34 mouse cellular contexts compared by ENCODE assay signal in the genomic region with DNA sequence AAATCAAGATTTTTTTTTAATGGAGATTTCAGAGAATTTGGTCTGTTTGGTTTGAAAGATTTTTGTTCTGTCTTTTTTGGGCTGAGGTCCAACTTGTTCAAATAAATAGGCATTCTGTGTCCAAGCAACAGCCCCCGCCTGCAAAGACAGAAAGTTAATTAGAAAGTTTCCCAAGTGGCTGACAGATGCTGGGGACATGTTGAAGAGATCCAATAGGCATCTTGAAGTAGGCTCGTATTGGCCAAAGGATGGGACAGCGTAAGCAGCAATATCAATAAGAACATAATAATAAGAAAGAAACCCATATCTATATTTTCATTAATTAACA. TPM values are rescaled to one million over a fixed set of nuclear protein-coding genes. Genes with fewer than 3 reads are reported as not detected.
DNase-seq lines count a peak whose midpoint lies in the region; ATAC-seq and TF ChIP-seq lines count a peak whose summit lies in the region.
"Had no signal": no experiment of that assay in that cellular context is flagged by ENCODE, and none has a peak within 500 bp of the region (broad histone marks: within the 10 kb centered on the region; RNA-seq: fewer than 3 reads in every experiment).

No protein-coding gene starts in this region.

- no peaks in the 10 kb centered on the region for H3K9me3 ChIP-seq in hindbrain, postnatal 0 days (ENCODE audit: low read length)
- H3K9me3 ChIP-seq in hindbrain, embryonic 12.5 days (replicated peaks), result no peaks in the 10 kb centered on the region
- H3K9me3 ChIP-seq in midbrain, embryonic 10.5 days (replicated peaks), result peaks cover 5% of the 10 kb centered on the region; the same call in 1 of the 2 replicates
- H3K9me3 ChIP-seq in midbrain, embryonic 15.5 days, result no peaks in the 10 kb centered on the region
- H3K9me3 ChIP-seq: G1E; heart, embryonic 15.5 days; hindbrain, embryonic 15.5 days; neural tube, embryonic 15.5 days; stomach, embryonic 15.5 days had no signal

- no peaks in the 10 kb centered on the region for H3K27me3 ChIP-seq in hindbrain, postnatal 0 days (ENCODE audit: insufficient read depth, low read length)
- no peaks in the 10 kb centered on the region for H3K27me3 ChIP-seq in hindbrain, embryonic 12.5 days
- no peaks in the 10 kb centered on the region for H3K27me3 ChIP-seq in midbrain, embryonic 10.5 days (ENCODE audit: low read depth, poor library complexity, severe bottlenecking)
- H3K27me3 ChIP-seq in midbrain, embryonic 15.5 days (replicated peaks), result no peaks in the 10 kb centered on the region
- H3K27me3 ChIP-seq: embryonic facial prominence, embryonic 13.5 days; heart, embryonic 15.5 days; hindbrain, embryonic 15.5 days; kidney, embryonic 15.5 days; neural tube, embryonic 15.5 days; stomach, embryonic 15.5 days had no signal

- peaks cover 5% of the 10 kb centered on the region; the same call in 1 of the 2 replicates for H3K36me3 ChIP-seq in hindbrain, postnatal 0 days (ENCODE audit: insufficient read depth, low read length)
- peaks cover 28% of the 10 kb centered on the region for H3K36me3 ChIP-seq in hindbrain, embryonic 12.5 days
- peaks cover 61% of the 10 kb centered on the region for H3K36me3 ChIP-seq in midbrain, embryonic 10.5 days
- 0 out of 2 replicates have a peak, but pooled peaks cover 4% of the 10 kb centered on the region for H3K36me3 ChIP-seq in midbrain, embryonic 15.5 days (replicated peaks)

- peak; percentile 25 for DNase-seq in gastrocnemius, adult 18-20 months (ENCODE audit: low spot score)
- no peak for DNase-seq in gastrocnemius, postnatal 25 days
- DNase-seq in hindbrain, postnatal 0 days (ENCODE audit: low spot score), result peak; percentile 23
- no peak for DNase-seq in midbrain, embryonic 10.5 days (ENCODE audit: low spot score)
- peak; percentile 57 for DNase-seq in lung, postnatal 25 days (ENCODE audit: low spot score)
- no peak for DNase-seq in urinary bladder, adult 2 months (ENCODE audit: low spot score)
- DNase-seq: adrenal gland, adult 8-10 months; cerebellum, adult 11 months; cerebellum, adult 9-10 months; forebrain, postnatal 0 days; kidney, adult 18-20 months; kidney, postnatal 25 days; liver; retina, postnatal 1 day; right cerebral cortex, postnatal 14 days had no signal

- no peak overlapping the region for H3K4me2 ChIP-seq in hindbrain, postnatal 0 days (ENCODE audit: low read depth, low read length)
- no peak overlapping the region for H3K4me2 ChIP-seq in hindbrain, embryonic 12.5 days (replicated peaks)
- H3K4me2 ChIP-seq in midbrain, embryonic 15.5 days, result no peak overlapping the region
- H3K4me2 ChIP-seq: embryonic facial prominence, embryonic 13.5 days; heart, embryonic 15.5 days; hindbrain, embryonic 15.5 days; kidney, embryonic 15.5 days; neural tube, embryonic 15.5 days; stomach, embryonic 15.5 days had no signal

- no peak overlapping the region for H3K9ac ChIP-seq in hindbrain, postnatal 0 days (replicated peaks; ENCODE audit: low read length)
- no peak overlapping the region for H3K9ac ChIP-seq in hindbrain, embryonic 12.5 days
- no peak overlapping the region for H3K9ac ChIP-seq in midbrain, embryonic 15.5 days
- H3K9ac ChIP-seq: embryonic facial prominence, embryonic 13.5 days; forebrain, postnatal 0 days; heart, embryonic 15.5 days; hindbrain, embryonic 15.5 days; kidney, embryonic 15.5 days; liver, embryonic 14.5 days; neural tube, embryonic 15.5 days; stomach, embryonic 15.5 days had no signal

- H3K4me3 ChIP-seq in hindbrain, postnatal 0 days (ENCODE audit: low read length), result no peak overlapping the region
- no peak overlapping the region for H3K4me3 ChIP-seq in hindbrain, embryonic 12.5 days
- H3K4me3 ChIP-seq in midbrain, embryonic 10.5 days, result no peak overlapping the region
- no peak overlapping the region for H3K4me3 ChIP-seq in midbrain, embryonic 15.5 days
- H3K4me3 ChIP-seq: embryonic facial prominence, embryonic 13.5 days; forebrain, embryonic 10.5 days; heart, embryonic 15.5 days; hindbrain, embryonic 15.5 days; kidney, embryonic 15.5 days; neural tube, embryonic 15.5 days; stomach, embryonic 15.5 days had no signal

- no peak for ATAC-seq in hindbrain, postnatal 0 days
- ATAC-seq in hindbrain, embryonic 12.5 days (ENCODE audit: low FRiP score), result no peak
- ATAC-seq in midbrain, embryonic 15.5 days (replicated peaks), result no peak
- ATAC-seq: forebrain, postnatal 0 days had no signal

- H3K27ac ChIP-seq in hindbrain, postnatal 0 days, result no peak overlapping the region
- no peak overlapping the region for H3K27ac ChIP-seq in hindbrain, embryonic 12.5 days
- 0 out of 2 replicates have a peak overlapping the region, but pooled peaks have one; percentile 9 for H3K27ac ChIP-seq in midbrain, embryonic 10.5 days (replicated peaks)
- H3K27ac ChIP-seq in midbrain, embryonic 15.5 days, result no peak overlapping the region
- H3K27ac ChIP-seq: embryonic facial prominence, embryonic 13.5 days; forebrain, embryonic 10.5 days; heart, embryonic 15.5 days; hindbrain, embryonic 15.5 days; kidney, embryonic 15.5 days; liver, embryonic 14.5 days; neural tube, embryonic 15.5 days had no signal

- no peaks in the 10 kb centered on the region for H3K4me1 ChIP-seq in hindbrain, postnatal 0 days (ENCODE audit: insufficient read depth, low read length)
- H3K4me1 ChIP-seq in hindbrain, embryonic 12.5 days, result no peaks in the 10 kb centered on the region
- H3K4me1 ChIP-seq in midbrain, embryonic 10.5 days, result peaks cover 11% of the 10 kb centered on the region; the same call in 1 of the 2 replicates
- no peaks in the 10 kb centered on the region for H3K4me1 ChIP-seq in midbrain, embryonic 15.5 days
- H3K4me1 ChIP-seq: embryonic facial prominence, embryonic 13.5 days; hindbrain, embryonic 15.5 days; neural tube, embryonic 15.5 days; stomach, embryonic 15.5 days had no signal

- TF ChIP-seq CTCF in hindbrain, postnatal 0 days (IDR thresholded peaks at IDR 0.05; ENCODE audit: low read depth), result no peak

- 44% methylated on average over 3 of the region's 3 CpGs for WGBS in hindbrain, postnatal 0 days
- WGBS in hindbrain, embryonic 12.5 days, result 88% methylated on average over 3 of the region's 3 CpGs
- 79% methylated on average over 3 of the region's 3 CpGs for WGBS in midbrain, embryonic 10.5 days
- WGBS in midbrain, embryonic 15.5 days, result 64% methylated on average over 3 of the region's 3 CpGs

RNA-seq across cellular contexts. Expression of gene Ifngr1, which starts 8.3 kb away (rescaled TPM):
- 10 to 100 TPM; 24.2 to 25.6 TPM for total RNA-seq in gastrocnemius, adult 18-20 months (2021)
- total RNA-seq in gastrocnemius, postnatal 25 days (2021), result 10 to 100 TPM; 21.9 to 26.3 TPM
- 15.2 and 18.1 TPM in 2 replicates for total RNA-seq in hindbrain, postnatal 0 days (2014; rRNA removed)
- 28.3 and 31.8 TPM in 2 replicates for polyA plus RNA-seq in hindbrain, postnatal 0 days (2015; fragmentation: Nextera tagmentation; extraction: Ambion mirVana)
- polyA plus RNA-seq in hindbrain, embryonic 12.5 days (2016; fragmentation: Nextera tagmentation; extraction: Ambion mirVana), result 27.5 and 30.9 TPM in 2 replicates
- 34.7 and 36.0 TPM in 2 replicates for polyA plus RNA-seq in midbrain, embryonic 10.5 days (2016; fragmentation: Nextera tagmentation; extraction: Ambion mirVana)
- 21.6 TPM in 2 replicates for polyA plus RNA-seq in midbrain, embryonic 15.5 days (2015; fragmentation: Nextera tagmentation; extraction: Ambion mirVana)
- 64.8 and 65.9 TPM in 2 replicates for polyA plus RNA-seq in urinary bladder, adult 2 months (2012; rRNA removed)

RNA-seq across cellular contexts. Expression of gene Il22ra2, which starts 21.7 kb away (rescaled TPM):
- total RNA-seq in gastrocnemius, adult 18-20 months (2021), result not detected
- total RNA-seq in gastrocnemius, postnatal 25 days (2021), result not detected
- total RNA-seq in hindbrain, postnatal 0 days (2014; rRNA removed), result not detected in 2 replicates
- not detected in 2 replicates for polyA plus RNA-seq in hindbrain, postnatal 0 days (2015; fragmentation: Nextera tagmentation; extraction: Ambion mirVana)
- polyA plus RNA-seq in hindbrain, embryonic 12.5 days (2016; fragmentation: Nextera tagmentation; extraction: Ambion mirVana), result not detected in 2 replicates
- polyA plus RNA-seq in midbrain, embryonic 10.5 days (2016; fragmentation: Nextera tagmentation; extraction: Ambion mirVana), result not detected in 2 replicates
- polyA plus RNA-seq in midbrain, embryonic 15.5 days (2015; fragmentation: Nextera tagmentation; extraction: Ambion mirVana), result not detected in 2 replicates
- polyA plus RNA-seq in urinary bladder, adult 2 months (2012; rRNA removed), result 0.03 TPM in 1 of 2 replicates, not detected in the other
- total RNA-seq: adrenal gland, adult 8-10 months; adrenal gland, postnatal 4 days; forebrain, postnatal 0 days; gastrocnemius, postnatal 4 days; layer of hippocampus, adult 18-20 months; layer of hippocampus, postnatal 10 days; left cerebral cortex, adult 18-20 months; left cerebral cortex, postnatal 14 days had no signal
- polyA plus RNA-seq: embryonic facial prominence, embryonic 13.5 days; forebrain, embryonic 10.5 days; forebrain, postnatal 0 days; G1E; heart, embryonic 15.5 days; hindbrain, embryonic 15.5 days; intestine, embryonic 14.5 days; kidney, embryonic 15.5 days; limb, embryonic 11.5 days; neural tube, embryonic 15.5 days had no signal

Comparison
In these comparisons a context has a peak if more than half of its experiments do, and no peak if none do; other contexts are left out.
1. DNase-seq: peak in gastrocnemius, adult 18-20 months (single experiment), hindbrain, postnatal 0 days (single experiment) and lung, postnatal 25 days (single experiment); none in gastrocnemius, postnatal 25 days (single experiment), midbrain, embryonic 10.5 days (single experiment) and urinary bladder, adult 2 months (single experiment).